Mouse (Mus musculus): Measurements from ENCODE around the gene Abracl.

Abracl gene

GRCm38 (mm10) chr10:18021576-18022311 is 1.3 kb downstream of the Abracl start:
- DNase-seq (ENCODE audit: low spot score) = no peak

DNA sequence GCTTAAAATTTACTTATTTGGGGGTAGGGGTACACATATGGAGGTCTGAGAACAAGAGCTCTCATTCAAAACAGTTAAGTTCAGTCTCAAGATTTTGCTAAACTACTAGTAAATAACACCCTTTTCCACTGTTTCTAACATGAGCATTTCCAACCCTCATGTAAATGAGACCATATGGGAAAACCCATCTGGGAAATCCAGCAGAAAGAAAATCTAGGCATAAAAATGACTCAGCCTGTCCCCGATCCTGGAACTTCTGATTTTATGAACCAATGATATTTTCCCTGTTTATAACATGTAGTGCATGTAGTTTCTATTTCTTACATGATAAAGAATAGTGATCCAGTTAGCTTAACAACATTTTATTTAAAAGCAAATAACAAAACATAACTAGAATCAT is 2.2 kb downstream of the Abracl start:
- DNase-seq (ENCODE audit: low spot score) = no peak

DNA sequence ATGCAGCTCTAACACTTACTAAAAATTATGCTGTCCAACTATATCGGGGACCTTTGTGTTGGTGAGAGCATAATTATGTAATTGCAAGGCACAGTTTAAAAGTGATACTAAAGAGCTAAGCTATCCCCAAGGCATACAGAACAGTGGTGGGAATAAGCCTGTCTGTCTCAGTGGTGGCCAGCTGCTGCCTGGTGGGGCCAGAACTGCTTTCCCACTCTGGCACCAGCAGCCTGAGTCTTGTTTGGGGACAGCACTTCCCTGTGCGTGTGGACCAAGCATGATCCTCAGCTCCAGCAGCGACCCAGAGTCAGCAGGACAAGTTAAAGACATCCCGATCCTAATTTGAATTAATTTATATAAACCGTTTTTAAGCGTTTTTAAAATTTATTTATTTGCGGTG is 2.6 kb downstream of the Abracl start:
- no peak for DNase-seq (ENCODE audit: low spot score)

- no peak for DNase-seq (ENCODE audit: low spot score)
Observed at GRCm38 (mm10) chr10:18011761-18012160, 11.3 kb downstream of the Abracl start.

DNA sequence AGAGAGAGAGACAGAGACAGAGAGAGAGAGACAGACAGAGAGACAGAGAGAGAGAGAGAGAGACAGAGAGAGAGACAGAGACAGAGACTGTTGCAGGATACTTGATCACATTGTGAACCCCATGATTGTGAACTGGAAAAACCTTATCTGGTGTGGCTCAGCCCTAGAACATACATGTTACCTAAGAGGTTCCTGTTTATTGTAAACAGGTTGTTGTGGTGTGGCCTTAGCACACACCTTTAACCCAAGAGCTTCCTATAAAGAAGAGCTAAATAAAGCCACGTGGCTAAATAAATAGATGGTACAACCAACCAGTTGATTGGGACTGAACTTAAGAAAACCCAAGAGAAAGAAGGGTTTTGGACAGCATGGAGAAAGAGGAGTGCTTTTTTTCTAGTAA is 13.3 kb downstream of the Abracl start:
- DNase-seq (ENCODE audit: low spot score) = no peak

GRCm38 (mm10) chr10:18008118-18008517 is 15.0 kb downstream of the Abracl start:
- no peak for DNase-seq (ENCODE audit: low spot score)

DNA sequence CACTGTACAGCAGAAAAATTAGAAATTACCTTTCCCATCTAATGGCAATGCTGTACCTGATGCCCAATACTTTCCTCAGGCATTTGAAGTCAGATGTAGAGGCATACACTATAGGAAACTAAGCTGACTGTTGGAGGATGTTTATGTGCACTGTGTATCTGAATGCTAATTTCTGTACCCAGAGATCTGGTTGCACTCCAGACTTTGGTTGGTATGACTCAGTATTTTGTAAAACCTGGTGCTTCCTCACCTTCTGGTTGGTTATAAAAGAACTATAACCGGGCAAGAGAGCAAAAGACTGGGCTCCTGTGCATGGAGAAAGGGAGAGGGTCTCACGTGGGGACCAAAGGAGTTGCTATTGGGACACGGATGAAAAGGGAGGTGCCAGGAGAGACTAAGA is 15.8 kb downstream of the Abracl start:
- no peak for DNase-seq (ENCODE audit: low spot score)

GRCm38 (mm10) chr10:18006756-18007155 is 16.3 kb downstream of the Abracl start:
- no peak for DNase-seq (ENCODE audit: low spot score)

GRCm38 (mm10) chr10:18005136-18005955 is 17.7 kb downstream of the Abracl start:
- DNase-seq (ENCODE audit: low spot score) = no peak

GRCm38 (mm10) chr10:18003966-18004637 is 19.0 kb downstream of the Abracl start:
- DNase-seq (ENCODE audit: low spot score) = no peak

GRCm38 (mm10) chr10:17990576-17990975 is 32.5 kb downstream of the Abracl start:
- DNase-seq (ENCODE audit: low spot score) = no peak

- DNase-seq (ENCODE audit: low spot score) = no peak
Observed at GRCm38 (mm10) chr10:17989136-17989535, 34.0 kb downstream of the Abracl start.

DNA sequence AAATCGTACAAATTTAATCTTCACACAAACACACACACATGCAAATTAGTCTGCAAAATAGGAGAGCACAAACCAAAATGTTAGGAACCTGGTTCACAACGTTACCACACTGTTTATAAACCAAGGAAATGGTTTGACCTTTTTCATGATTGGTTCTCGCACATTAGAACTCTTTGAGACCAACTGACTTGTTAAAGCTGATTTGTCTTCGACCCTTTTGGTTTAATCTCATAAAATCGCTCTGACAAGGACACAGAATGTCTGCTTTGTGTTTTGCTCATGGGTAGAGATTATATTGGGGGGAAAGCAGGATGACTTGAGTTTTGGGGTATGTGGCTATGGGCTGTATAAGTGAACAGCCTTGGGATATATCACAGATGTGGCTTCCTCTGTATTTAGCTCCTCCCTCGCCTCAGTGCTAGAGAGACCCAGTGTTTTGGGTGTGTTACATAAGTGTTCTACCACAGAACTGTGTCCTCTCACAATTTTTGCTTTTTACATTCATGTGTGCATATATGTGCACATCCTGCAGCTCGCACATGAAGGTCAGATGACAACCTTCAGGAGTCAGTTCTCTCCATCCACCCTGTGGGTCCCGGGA is 35.2 kb downstream of the Abracl start:
- DNase-seq (ENCODE audit: low spot score) = no peak

DNA sequence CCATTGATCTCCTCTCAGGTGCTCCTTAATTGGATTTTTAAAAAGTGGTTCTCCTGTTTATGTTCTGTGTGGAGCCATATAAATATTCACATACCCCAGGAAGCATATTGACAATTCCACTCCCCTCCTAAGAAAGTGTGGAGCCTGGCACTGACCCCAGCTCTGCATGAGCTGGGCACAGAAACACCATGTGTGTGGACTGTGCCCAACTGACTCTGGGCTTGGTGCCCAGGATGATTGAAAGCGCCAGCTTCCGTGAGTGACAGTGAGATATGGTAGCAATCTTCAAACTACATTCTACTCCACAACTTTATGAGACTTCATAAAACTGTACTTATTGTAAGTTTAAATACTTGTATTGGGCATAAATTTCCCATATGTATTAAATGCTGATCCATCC is 39.8 kb downstream of the Abracl start:
- no peak for DNase-seq (ENCODE audit: low spot score)

- DNase-seq (ENCODE audit: low spot score) = no peak
Observed at GRCm38 (mm10) chr10:17966090-17966489, 57.0 kb downstream of the Abracl start.
